Mouse (Mus musculus): Measurements from ENCODE around the gene Gli3.

Gene Gli3

DNA sequence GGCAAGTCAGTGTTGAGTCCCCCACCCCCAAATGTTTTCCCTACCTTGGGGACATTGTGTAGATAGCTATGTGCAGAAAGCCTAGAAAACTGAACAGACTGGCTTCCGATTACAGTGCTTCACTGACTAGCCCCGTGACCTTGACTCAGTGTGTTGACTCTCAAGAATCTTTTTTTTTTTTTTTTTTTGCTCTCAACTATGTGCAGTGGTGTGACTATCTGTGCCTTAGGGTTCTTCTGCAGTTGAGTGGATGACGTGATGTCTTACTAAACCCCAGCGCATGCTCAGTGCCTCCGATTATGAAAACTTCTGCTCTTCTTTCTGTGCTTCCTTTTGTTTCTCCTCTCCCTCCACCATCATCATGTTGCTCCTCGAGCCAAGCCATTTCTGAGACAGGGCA, 87.7 kb downstream of the Gli3 start:
- no peak for DNase-seq (ENCODE audit: low read depth in 2 of 2, low spot score in 2 of 2)

GRCm38 (mm10) chr13:15552009-15552408, 89.0 kb downstream of the Gli3 start:
- DNase-seq (ENCODE audit: low read depth in 2 of 2, low spot score in 2 of 2) = no peak

DNA sequence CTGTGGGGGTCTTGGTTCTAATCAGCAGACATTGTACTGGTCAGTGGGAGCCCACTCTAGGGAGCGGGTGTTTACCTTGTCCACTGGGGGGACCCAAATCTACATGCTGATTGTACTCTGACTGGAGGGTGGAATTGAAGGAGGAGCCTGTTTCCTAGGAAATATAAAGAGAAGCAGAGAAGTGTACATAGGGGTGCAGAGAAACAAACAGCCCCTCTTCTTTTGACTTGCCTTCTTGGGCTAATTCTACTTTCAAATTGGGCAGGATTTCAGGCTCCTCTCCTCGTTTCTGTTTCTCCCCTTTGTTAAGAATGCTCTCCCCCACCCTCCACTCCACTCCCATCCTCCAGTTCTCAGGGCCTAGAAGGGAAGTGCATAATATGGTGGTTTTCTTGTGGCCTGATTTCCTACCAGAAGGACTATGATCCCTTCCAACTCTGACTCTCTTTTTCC, 93.6 kb downstream of the Gli3 start:
- DNase-seq (ENCODE audit: low read depth in 2 of 2, low spot score in 2 of 2) = no peak

- DNase-seq (ENCODE audit: low read depth in 2 of 2, low spot score in 2 of 2) = no peak
These were observed 98.4 kb downstream of the Gli3 start for GRCm38 (mm10) chr13:15561441-15561840.

GRCm38 (mm10) chr13:15570908-15571568, 108.0 kb downstream of the Gli3 start:
- no peak for DNase-seq (ENCODE audit: low read depth in 2 of 2, low spot score in 2 of 2)

- DNase-seq (ENCODE audit: low read depth in 2 of 2, low spot score in 2 of 2) = no peak
These were observed 114.3 kb downstream of the Gli3 start for GRCm38 (mm10) chr13:15577133-15577917.

GRCm38 (mm10) chr13:15580458-15580857, 117.4 kb downstream of the Gli3 start:
- no peak for DNase-seq (ENCODE audit: low read depth in 2 of 2, low spot score in 2 of 2)

DNA sequence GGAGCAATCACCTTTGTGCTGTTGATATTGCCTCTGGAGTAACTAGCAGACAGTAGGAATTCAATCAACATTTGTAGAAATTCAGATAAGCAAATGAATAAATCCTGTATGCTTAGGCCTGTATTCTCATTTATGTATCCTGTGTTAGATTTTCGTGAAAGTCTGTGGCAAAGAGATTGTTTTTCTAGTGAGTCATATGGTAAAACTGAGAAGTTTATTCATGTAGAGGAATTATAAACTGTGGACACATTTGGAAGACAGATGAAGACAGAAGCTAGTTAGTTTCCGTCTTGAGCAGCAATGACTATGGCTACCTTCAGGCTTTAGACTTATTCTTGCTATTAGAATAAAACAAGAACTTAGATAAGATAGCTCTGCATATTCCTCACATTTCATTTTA, 122.9 kb downstream of the Gli3 start:
- DNase-seq (ENCODE audit: low read depth in 2 of 2, low spot score in 2 of 2) = no peak

- DNase-seq (ENCODE audit: low read depth in 2 of 2, low spot score in 2 of 2) = no peak
These were observed 125.5 kb downstream of the Gli3 start for GRCm38 (mm10) chr13:15588278-15589272.

GRCm38 (mm10) chr13:15590326-15590933, 127.4 kb downstream of the Gli3 start:
- DNase-seq (ENCODE audit: low read depth in 2 of 2, low spot score in 2 of 2) = no peak

- no peak for DNase-seq (ENCODE audit: low read depth in 2 of 2, low spot score in 2 of 2)
These were observed 133.6 kb downstream of the Gli3 start for GRCm38 (mm10) chr13:15596667-15597066.

- DNase-seq (ENCODE audit: low read depth in 2 of 2, low spot score in 2 of 2) = no peak
These were observed 136.7 kb downstream of the Gli3 start for GRCm38 (mm10) chr13:15599741-15600140.

- DNase-seq (ENCODE audit: low read depth in 2 of 2, low spot score in 2 of 2) = no peak
These were observed 139.1 kb downstream of the Gli3 start for GRCm38 (mm10) chr13:15602161-15602560.

GRCm38 (mm10) chr13:15602677-15603221, 139.7 kb downstream of the Gli3 start:
- DNase-seq (ENCODE audit: low read depth in 2 of 2, low spot score in 2 of 2) = no peak

GRCm38 (mm10) chr13:15604074-15604473, 141.0 kb downstream of the Gli3 start:
- no peak for DNase-seq (ENCODE audit: low read depth in 2 of 2, low spot score in 2 of 2)

- no peak for DNase-seq (ENCODE audit: low read depth in 2 of 2, low spot score in 2 of 2)
These were observed 154.4 kb downstream of the Gli3 start for GRCm38 (mm10) chr13:15617423-15617822.

DNA sequence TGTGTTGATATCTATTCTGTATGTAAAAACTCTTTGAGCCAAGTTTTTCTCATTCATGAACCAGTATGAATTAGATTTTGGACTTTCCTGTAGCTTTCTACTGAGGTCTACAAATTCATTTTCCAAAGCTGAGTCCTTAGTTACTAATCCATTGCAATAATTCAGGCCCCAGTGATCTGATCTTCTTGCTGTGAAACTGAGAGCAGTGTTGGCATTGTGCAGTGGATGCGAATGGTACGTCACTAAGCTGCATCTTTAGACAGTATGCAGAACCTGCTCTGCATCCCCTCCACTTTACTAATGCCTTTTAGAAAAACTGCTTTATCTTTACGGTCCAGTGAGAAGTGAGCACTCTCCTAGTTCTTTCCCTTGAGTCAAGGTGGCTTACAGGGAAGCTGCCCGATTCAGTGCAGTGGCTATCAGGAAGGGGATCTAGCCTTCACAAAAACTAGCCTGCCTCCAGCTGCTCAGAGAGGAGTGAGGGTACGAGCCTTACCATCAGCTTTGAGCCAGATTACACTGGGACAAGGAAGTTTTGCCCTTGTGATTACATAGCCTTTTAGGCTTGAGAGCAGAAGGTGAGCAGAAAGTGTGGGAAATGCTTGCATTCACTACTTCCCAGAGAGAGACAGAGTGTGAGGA, 155.1 kb downstream of the Gli3 start:
- DNase-seq (ENCODE audit: low read depth in 2 of 2, low spot score in 2 of 2) = no peak

DNA sequence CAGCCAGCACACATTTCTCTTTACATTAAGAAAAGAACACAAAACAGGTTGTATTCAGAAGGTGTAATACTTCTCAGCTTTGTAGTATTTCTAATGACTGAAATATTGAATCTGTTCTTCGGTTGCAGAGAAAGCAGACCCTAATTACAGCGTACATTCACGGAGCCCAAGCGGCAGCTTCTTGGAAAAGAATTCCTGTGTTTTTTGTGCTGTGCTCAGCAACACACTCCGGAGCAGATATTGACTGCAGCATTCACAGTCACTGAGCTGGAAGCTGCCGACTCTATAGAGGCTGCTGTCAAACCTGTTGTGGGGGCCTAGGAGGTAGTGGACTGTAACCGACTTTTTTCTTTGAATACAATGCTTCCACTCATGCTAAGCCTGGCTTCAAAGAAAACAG, 158.0 kb downstream of the Gli3 start:
- no peak for DNase-seq (ENCODE audit: low read depth in 2 of 2, low spot score in 2 of 2)

DNA sequence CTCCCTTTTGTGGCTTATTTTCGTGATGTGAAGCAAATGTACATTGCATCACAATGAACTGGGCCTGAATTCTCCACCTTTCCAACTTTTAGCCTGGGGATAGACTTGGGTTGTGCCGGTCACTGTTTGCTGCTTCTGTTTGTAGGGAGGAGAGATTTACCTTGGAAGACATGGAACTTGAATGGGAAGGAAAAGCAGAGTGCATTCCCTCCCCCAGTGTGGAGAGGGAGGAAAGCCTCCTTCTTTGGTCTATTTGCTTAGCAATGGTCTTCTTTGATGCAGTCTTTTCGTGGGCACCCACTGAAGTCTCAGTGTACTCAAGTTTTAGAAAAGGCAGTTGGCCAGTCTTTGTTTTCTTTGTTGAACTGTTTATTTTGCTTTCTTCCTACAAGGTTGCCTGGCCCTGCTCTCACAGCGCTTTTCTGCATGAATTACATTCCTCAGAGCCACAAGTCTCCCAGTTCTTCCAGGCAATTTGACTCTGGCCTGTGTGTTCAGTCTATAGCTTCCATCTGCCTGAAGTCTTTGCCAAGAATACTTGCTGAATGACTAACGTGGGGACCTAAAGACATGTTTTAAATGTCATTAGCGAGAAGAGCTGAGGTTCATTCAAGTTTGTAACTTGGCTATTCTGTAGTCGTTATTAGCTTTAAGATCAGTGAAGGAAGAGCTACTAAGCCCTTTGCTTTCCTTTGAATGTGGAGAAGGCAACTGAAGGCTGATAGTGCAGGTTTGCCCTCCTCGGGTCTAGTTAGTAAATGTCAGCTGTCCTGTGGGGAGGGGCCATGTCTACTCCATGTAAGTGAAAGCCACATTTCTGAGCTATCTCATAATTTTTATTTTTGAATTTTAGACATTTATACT, 161.7 kb downstream of the Gli3 start:
- no peak for DNase-seq (ENCODE audit: low read depth in 2 of 2, low spot score in 2 of 2)
